Mouse (Mus musculus): Measurements from ENCODE around the gene Fgd4. TPM values are rescaled to one million over a fixed set of nuclear protein-coding genes. Genes with fewer than 3 reads are reported as not detected.
"Not testable (repeated sequence)": the region's sequence is repeated elsewhere in the genome, so short reads cannot be mapped to it uniquely, and the experiment has no call there.

Fgd4 gene
- polyA plus RNA-seq, 1 experiment from 2014 or later = 27.6 TPM

DNA sequence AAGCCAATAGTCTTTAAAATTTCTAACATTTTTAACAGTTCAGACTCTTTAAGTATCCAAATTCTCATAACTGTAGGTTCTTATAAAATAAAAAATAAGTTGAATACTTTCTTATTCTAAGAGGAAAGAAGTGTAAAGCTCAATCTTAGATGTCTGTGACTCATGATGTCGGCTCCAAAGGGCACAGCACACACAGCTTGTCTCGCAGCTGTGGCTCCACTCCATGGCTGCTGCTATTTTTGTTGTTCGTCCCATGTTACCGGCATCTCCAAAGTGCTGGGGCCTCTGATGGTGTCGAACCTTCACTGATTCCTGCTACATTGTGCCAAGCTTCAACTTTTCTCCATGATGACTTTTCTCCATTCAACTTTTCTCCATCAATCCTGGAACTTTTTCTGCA is 34.1 kb downstream of the Fgd4 start:
- Histone ChIP-seq H3K4me1 (no peaks in the 10 kb centered on the region), H3K4me2 (replicated peaks) (no peak overlapping the region), H3K27ac (replicated peaks) (no peak overlapping the region), H3K27me3 (peaks cover 5% of the 10 kb centered on the region; the same call in 1 of the 2 replicates), H3K9ac (replicated peaks) (no peak overlapping the region), H3K36me3 (no peaks in the 10 kb centered on the region), H3K4me3 (no peak overlapping the region), H3K9me3 (no peaks in the 10 kb centered on the region)
- no peak for ATAC-seq (ENCODE audit: low FRiP score, low read depth)
- 90% methylated on average over 5 of the region's 5 CpGs for WGBS

DNA sequence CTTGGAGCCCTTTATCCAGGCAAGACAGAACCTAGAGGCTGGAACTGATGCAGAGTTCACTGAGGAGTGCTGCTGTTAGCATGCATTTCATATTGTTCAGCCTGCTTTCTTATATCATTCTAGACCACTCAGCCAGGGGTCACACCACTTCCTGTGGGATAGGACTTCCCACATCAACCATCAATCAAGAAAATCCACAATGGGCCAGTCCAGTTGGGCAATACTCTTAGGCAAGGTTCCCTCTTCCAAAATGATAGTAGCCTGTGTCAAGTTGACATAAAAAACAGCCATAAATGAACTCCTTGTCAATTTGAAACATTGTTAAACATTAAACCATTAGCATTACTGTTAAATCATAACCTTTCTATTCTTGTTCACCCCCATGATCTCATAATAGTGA is 34.6 kb downstream of the Fgd4 start:
- Histone ChIP-seq H3K4me2 (replicated peaks) (no peak overlapping the region), H3K27me3 (peaks cover 5% of the 10 kb centered on the region; the same call in 1 of the 2 replicates), H3K4me3 (no peak overlapping the region), H3K4me1 (peaks cover 3% of the 10 kb centered on the region; the same call in 1 of the 2 replicates), H3K9ac (replicated peaks) (no peak overlapping the region), H3K9me3 (no peaks in the 10 kb centered on the region), H3K36me3 (no peaks in the 10 kb centered on the region), H3K27ac (replicated peaks) (no peak overlapping the region)
- ATAC-seq (ENCODE audit: low FRiP score, low read depth) = no peak

DNA sequence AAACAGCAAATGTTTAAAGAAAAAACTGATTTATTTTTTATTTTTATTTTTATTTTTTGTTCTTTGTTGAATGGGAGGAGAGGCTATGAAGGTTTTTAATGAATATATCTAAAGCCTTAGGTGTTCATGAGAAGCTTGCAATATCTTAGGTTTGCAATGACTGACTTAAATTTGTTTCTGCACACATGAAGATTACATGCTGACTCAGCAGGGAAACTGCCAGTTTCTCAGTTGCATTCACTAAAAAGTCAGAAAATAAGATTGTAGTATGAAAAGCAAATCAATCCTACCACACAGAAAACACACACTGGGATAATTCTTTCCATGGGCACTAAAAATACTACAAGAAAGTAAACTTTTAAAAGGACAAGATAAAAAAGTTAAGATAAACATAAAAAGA is 39.6 kb downstream of the Fgd4 start:
- ATAC-seq (ENCODE audit: low FRiP score, low read depth) = no peak
- Histone ChIP-seq H3K4me1 (peaks cover 22% of the 10 kb centered on the region), H3K27ac (replicated peaks) (peak overlapping the region; percentile 60; the same call in 1 of the 2 replicates), H3K4me3 (no peak overlapping the region), H3K27me3 (peaks cover 4% of the 10 kb centered on the region; the same call in 1 of the 2 replicates), H3K9ac (replicated peaks) (no peak overlapping the region), H3K36me3 (no peaks in the 10 kb centered on the region), H3K4me2 (replicated peaks) (no peak overlapping the region), H3K9me3 (no peaks in the 10 kb centered on the region)

DNA sequence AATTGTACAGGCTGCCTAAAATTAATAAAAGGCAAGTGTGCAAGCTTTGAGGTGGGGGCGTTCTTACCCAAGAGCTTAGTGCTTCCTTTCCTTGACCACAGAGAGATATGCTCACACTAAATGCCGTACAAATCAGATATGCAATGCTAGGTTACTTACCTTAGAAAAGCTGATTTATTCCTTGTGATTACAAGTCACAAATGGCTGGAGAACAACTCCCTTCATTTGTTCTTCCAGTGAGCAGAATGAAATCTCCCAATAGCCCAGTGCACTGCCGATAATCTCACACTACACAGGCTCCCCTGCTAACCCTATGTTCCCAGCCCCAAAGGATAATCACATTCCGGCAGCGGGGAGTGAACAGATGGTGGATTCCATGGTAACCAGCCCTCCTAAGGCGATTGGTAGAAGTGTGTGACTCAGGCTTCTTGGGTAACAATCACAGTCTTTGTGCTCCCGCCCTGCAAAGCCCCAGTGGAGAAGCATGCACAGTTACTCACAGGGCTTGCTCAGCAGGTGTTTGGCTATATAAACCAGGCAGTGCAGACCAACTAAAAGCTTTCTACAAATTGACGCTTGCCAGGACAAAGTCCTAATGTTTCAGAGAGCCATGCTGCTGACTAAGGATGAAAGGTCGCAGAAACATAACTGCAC is 40.3 kb downstream of the Fgd4 start:
- H3K9me3 ChIP-seq = no peaks in the 10 kb centered on the region
- H3K4me3 ChIP-seq = peak overlapping the region; percentile 48
- ATAC-seq (ENCODE audit: low FRiP score, low read depth) = peak; percentile 99
- H3K36me3 ChIP-seq = no peaks in the 10 kb centered on the region
- peaks cover 24% of the 10 kb centered on the region for H3K4me1 ChIP-seq
- H3K4me2 ChIP-seq (replicated peaks) = peak overlapping the region; percentile 55
- H3K27me3 ChIP-seq = no peaks in the 10 kb centered on the region
- H3K9ac ChIP-seq (replicated peaks) = peak overlapping the region; percentile 64
- H3K27ac ChIP-seq (replicated peaks) = peak overlapping the region; percentile 94
- 3% methylated on average over 9 of the region's 9 CpGs for WGBS

DNA sequence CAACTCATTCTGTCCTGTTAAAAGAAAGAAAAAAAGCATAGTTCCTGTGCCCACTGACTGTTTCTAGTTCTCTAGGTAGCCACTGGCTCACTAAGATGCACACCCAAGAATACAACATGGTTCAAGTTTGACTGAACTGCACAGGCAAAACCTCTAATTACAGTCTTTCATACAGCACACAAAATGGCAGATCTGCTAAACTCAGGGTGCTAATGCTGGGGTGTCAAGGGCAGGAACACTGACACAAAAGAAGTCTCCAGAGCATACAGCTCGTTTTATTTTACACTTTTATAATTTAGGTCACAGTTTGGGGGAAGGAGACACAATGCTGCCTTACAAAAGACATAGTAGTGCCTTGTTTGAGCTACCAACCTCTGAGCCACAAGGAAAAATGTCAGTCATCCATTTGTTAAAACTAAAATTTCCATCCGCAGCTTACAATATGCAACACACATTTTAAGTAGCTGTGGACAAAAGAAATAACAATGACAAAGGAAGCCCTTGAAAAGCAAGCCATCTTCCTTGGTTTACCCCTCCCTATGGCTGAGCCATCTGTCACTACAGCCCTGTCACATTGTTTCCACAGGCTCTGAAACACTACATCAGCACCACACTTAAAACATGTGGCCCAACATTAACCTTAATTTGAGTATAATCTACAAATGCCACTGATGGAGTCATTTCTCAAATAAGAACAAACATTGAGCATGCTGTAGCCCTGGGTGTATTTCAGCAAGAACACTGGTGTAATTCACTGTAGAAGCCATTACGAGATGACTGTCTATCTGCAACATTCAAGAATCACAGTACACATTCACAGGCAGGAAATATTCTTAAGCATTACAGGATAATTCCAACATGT is 41.1 kb downstream of the Fgd4 start:
- Histone ChIP-seq H3K4me3 (peak overlapping the region; percentile 48), H3K27ac (replicated peaks) (peak overlapping the region; percentile 94), H3K9ac (replicated peaks) (peak overlapping the region; percentile 64), H3K27me3 (no peaks in the 10 kb centered on the region), H3K9me3 (no peaks in the 10 kb centered on the region), H3K4me2 (replicated peaks) (peak overlapping the region; percentile 55), H3K4me1 (peaks cover 25% of the 10 kb centered on the region), H3K36me3 (no peaks in the 10 kb centered on the region)
- 9% methylated on average over 3 of the region's 3 CpGs for WGBS
- ATAC-seq (ENCODE audit: low FRiP score, low read depth) = peak; percentile 67

DNA sequence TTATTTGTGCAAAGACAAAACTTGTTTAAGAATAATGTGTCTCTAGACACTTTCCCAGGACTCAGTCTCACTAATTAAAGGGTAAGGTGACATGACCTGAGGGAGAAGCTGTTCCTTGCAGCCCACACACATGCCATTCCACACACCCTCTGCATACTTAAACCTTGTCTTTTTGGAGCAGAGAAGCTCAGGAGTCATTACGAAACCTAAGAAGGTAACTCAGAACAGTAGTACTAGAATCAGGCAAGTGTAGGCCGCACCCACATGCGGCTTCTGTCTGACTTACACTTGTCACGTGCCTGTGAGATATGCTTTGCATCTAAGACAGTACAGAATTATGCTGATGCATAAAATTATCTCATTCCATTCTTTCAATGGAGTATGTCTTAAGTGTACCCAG is 42.6 kb downstream of the Fgd4 start:
- Histone ChIP-seq H3K27me3 (no peaks in the 10 kb centered on the region; the same call in 1 of the 2 replicates), H3K4me3 (0 out of 2 replicates have a peak overlapping the region, but pooled peaks have one; percentile 9), H3K9ac (replicated peaks) (no peak overlapping the region)

DNA sequence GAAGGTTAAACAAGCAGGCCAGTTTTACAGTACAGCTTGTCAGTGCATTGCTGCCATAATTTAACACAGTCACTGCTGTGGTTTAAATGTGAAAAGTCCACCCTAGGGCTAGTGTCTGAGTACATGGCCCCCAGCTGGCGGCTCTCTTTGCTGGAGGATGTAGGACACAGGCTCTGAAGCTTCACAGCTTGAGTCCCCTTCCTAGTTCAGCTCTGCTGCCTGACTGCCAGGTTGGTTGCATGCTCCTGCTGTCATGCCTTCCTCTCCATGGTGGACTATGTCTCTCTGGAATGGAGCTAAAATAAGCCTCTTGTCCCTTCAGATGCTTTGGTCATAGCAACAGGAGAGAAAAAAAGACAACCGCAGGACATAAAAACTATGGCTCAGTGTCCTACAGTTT is 46.3 kb downstream of the Fgd4 start:
- no peak overlapping the region for H3K4me3 ChIP-seq
- H3K4me1 ChIP-seq = peaks cover 23% of the 10 kb centered on the region
- WGBS = 51% methylated on average over 2 of the region's 2 CpGs
- no peak overlapping the region for H3K9ac ChIP-seq (replicated peaks)
- no peak overlapping the region for H3K27ac ChIP-seq (replicated peaks)
- no peaks in the 10 kb centered on the region; the same call in 1 of the 2 replicates for H3K27me3 ChIP-seq
- no peaks in the 10 kb centered on the region for H3K36me3 ChIP-seq
- H3K9me3 ChIP-seq = no peaks in the 10 kb centered on the region
- H3K4me2 ChIP-seq (replicated peaks) = no peak overlapping the region
- ATAC-seq (ENCODE audit: low FRiP score, low read depth) = no peak

More for the DNA sequence above, 42.6 kb downstream of the Fgd4 start:
- WGBS = 87% methylated on average over 4 of the region's 4 CpGs
- Histone ChIP-seq H3K9me3 (no peaks in the 10 kb centered on the region), H3K4me2 (replicated peaks) (peak overlapping the region; percentile 55), H3K4me1 (peaks cover 28% of the 10 kb centered on the region), H3K36me3 (no peaks in the 10 kb centered on the region), H3K27ac (replicated peaks) (no peak overlapping the region)
- ATAC-seq (ENCODE audit: low FRiP score, low read depth) = no peak

DNA sequence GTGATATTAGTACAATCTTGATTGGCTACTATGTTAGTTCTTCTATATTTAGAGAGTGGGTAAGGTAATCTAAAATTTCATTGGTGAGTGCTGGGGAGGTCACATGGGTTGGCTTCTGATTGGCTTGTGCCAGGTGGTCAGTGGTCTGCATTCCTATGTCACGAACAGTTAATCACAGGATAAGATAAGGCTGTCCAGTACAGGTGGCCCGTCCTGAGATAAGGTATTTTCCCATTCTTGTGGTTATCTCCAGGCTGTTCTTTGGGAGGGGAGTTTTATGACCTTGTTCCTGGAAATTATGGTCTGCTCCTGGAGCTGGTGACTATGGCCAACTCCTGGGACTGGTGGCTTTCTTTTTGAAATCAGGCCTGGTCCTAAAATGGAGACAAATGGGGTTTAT is 48.2 kb downstream of the Fgd4 start:
- H3K9me3 ChIP-seq = no peaks in the 10 kb centered on the region
- peaks cover 14% of the 10 kb centered on the region; the same call in 1 of the 2 replicates for H3K4me1 ChIP-seq
- H3K9ac ChIP-seq (replicated peaks) = no peak overlapping the region
- H3K4me3 ChIP-seq = no peak overlapping the region
- no peaks in the 10 kb centered on the region for H3K36me3 ChIP-seq
- 96% methylated on average over 2 of the region's 2 CpGs for WGBS
- no peak for ATAC-seq (ENCODE audit: low FRiP score, low read depth)
- no peak overlapping the region for H3K27ac ChIP-seq (replicated peaks)
- H3K27me3 ChIP-seq = no peaks in the 10 kb centered on the region; the same call in 1 of the 2 replicates
- no peak overlapping the region for H3K4me2 ChIP-seq (replicated peaks)

DNA sequence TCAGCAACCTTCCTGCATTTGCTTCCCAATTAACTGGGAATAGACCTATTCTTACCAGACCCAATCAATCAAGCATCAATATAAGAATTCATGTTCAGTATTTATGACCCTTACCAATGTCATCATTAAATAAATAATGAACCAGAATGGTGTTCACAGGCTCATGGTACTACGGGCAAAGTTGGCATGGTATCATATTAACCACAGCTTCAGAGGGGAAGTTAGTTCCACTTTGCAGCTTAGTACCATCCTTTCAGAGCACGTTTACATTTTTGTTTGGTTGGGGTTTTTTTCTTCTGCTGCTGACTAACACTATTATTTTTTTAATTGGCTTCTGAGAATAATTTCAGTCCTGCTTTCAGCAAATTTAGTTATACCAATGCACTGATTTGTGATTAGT is 51.2 kb downstream of the Fgd4 start:
- Histone ChIP-seq H3K27me3 (no peaks in the 10 kb centered on the region; the same call in 1 of the 2 replicates), H3K9ac (replicated peaks) (no peak overlapping the region), H3K9me3 (no peaks in the 10 kb centered on the region), H3K4me1 (peaks cover 7% of the 10 kb centered on the region; the same call in 1 of the 2 replicates), H3K27ac (replicated peaks) (no peak overlapping the region), H3K4me3 (no peak overlapping the region), H3K36me3 (no peaks in the 10 kb centered on the region), H3K4me2 (replicated peaks) (no peak overlapping the region)
- 92% methylated on average over 2 of the region's 2 CpGs for WGBS
- ATAC-seq (ENCODE audit: low FRiP score, low read depth) = no peak

DNA sequence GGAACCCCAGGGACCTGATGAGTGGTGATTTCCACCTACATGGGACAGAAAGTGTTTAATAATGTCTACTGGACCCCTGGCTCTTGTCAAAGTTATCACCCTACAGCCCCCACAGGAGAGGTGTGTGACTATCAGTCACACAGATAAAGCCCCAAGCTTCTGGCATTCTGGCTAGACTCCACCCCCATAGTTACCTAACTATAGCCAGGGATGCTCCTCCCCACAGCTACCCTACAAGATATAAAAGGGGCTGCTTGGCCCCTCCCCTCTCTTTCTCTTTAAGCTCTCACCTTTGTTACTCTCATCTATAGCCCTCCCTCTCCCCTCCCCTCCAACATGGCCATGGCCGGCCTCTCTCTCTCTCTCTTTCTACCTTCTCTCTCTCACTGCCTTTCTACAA is 53.7 kb downstream of the Fgd4 start:
- H3K4me2 ChIP-seq (replicated peaks) = no peak overlapping the region
- no peak overlapping the region for H3K4me3 ChIP-seq
- H3K27me3 ChIP-seq = no peaks in the 10 kb centered on the region
- 0 out of 2 replicates have a peak, but pooled peaks have one; percentile 23 for ATAC-seq (ENCODE audit: low FRiP score, low read depth)
- no peak overlapping the region for H3K27ac ChIP-seq (replicated peaks)
- H3K9ac ChIP-seq (replicated peaks) = no peak overlapping the region
- H3K36me3 ChIP-seq = peaks cover 6% of the 10 kb centered on the region; the same call in 1 of the 2 replicates
- WGBS = 29% methylated on average over 1 of the region's 1 CpGs
- no peaks in the 10 kb centered on the region for H3K9me3 ChIP-seq
- H3K4me1 ChIP-seq = peaks cover 5% of the 10 kb centered on the region; the same call in 1 of the 2 replicates

DNA sequence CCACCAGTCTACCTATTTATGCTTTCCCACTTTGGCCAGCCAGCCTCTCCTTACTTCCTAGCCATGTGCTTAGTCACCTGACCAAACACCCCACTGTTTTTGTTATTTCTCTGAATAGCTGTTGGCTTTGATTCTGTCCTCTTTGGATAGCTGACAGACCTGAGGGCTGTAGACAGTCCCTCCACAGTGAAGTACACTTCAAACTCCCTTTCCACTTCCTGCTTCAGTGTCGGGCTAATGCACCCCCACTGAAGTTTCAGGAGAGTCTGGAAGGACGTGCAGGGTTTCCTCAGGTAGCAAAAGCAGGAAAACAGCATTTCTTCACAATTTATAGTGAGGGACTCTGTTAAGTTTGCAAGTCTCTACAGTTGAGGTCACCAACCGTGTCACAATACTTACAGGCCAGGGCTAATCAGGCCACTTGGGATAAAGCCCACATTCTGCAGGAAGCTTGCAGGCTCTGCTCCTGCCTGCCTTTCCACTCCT is 57.4 kb downstream of the Fgd4 start:
- Histone ChIP-seq H3K4me2 (replicated peaks) (no peak overlapping the region), H3K4me3 (no peak overlapping the region), H3K9ac (replicated peaks) (no peak overlapping the region), H3K27ac (replicated peaks) (no peak overlapping the region), H3K36me3 (peaks cover 6% of the 10 kb centered on the region; the same call in 1 of the 2 replicates), H3K4me1 (peaks cover 5% of the 10 kb centered on the region; the same call in 1 of the 2 replicates), H3K9me3 (no peaks in the 10 kb centered on the region), H3K27me3 (no peaks in the 10 kb centered on the region)
- no peak for ATAC-seq (ENCODE audit: low FRiP score, low read depth)
- 60% methylated on average over 3 of the region's 3 CpGs for WGBS

DNA sequence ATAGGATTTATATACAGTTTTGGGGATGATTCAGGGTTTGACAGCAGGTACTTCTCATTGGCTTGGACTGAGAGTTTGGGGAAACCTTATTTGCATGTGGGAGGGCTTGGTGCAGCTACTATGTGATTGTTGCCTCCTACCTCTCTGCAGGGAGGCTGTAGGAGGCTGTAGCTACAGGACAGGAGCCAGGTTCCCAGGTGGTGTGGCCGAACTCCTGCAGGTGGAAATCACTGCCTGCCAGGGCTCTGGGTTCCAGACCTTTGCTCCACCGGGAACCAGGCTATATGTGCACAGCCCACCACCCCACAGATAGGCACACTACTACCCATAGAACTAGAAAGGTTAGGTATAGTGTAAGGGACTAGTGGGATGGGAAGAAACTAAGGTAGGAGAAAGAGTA is 61.0 kb downstream of the Fgd4 start:
- not testable (repeated sequence) for H3K9ac ChIP-seq (replicated peaks); H3K27me3 ChIP-seq; H3K4me1 ChIP-seq; H3K4me3 ChIP-seq; H3K27ac ChIP-seq (replicated peaks); ATAC-seq (ENCODE audit: low FRiP score, low read depth); H3K36me3 ChIP-seq; H3K9me3 ChIP-seq; H3K4me2 ChIP-seq (replicated peaks)
- 85% methylated on average over 2 of the region's 2 CpGs for WGBS

All from midbrain, embryonic 12.5 days (tissue).